Mouse (Mus musculus): ENCODE results near the gene Ccnt1. TPM values are rescaled to one million over a fixed set of nuclear protein-coding genes. Genes with fewer than 3 reads are reported as not detected.

The Ccnt1 gene
- polyA plus RNA-seq, 2 experiments from 2014 or later: 71.1 to 73.1 TPM

DNA sequence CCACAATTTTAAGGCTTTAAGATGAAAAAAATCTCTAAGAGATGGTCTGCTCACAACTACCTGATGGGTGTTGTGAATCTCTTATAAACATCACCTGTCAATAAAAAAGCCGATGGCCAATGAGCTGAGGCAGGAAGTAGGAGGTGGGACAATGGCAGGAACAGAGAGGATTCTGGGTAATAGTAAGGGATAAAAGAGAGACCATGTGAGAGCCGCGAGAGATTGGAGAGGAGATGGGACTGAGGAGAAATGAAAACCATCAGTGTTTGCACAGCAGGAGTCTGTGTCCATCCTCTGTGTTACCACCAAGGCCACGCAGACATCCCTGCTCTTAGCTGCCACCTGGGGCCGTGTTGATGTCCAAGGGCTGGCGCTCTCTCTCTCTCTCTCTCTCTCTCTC is 63.4 kb downstream of the Ccnt1 start:
- ATAC-seq: no peak

DNA sequence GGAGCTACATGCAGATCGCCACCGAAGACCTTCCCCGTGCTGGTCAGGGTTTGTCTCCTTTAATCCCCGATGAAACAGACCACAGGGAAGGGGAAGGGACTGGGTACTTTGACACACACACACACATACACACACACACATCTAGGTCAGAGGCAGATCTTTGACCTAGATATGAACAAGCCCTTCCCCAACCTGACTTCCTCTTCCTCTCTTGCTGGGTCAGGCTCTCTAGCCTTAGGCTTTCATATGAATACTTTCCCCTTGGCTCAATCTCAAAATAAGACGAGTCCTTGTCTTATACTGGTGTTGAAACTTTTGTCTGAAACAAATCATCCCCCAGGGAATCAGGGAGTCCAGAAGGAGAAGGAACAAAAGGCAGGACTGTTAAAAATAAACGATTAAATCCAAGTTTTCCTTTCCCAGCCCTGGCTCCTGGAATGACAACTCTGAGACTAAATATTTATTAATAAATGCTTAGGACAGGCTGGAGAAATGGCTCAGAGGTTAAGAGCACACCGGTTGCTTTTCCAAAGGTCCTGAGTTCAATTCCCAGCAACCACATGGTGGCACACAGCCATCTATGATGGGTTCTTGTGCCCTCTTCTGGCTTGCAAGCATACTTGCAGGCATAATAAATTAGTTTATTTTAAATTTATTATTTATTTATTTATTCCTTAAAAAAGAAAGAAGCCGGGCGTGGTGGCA is 64.3 kb downstream of the Ccnt1 start:
- peak; percentile 44 for ATAC-seq

DNA sequence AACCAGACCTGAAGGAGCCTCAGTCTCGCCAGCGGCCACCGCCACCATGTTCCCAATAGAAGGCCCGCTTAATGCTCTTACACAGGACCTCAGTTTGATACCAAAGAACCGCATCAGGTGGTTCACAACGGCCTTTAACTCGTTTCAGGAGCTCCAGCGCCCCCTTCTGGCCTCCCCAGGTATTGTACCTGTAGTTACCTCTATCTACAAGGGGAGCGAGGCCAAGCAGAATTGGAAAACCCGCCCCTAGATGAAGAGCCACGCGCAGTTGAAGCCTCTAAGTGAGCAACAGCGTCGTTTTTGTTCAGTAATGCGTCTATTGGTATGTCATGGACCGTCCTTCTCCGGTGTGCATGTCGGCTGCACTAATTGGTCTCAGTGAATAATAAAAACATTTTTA is 66.2 kb downstream of the Ccnt1 start:
- ATAC-seq: no peak

DNA sequence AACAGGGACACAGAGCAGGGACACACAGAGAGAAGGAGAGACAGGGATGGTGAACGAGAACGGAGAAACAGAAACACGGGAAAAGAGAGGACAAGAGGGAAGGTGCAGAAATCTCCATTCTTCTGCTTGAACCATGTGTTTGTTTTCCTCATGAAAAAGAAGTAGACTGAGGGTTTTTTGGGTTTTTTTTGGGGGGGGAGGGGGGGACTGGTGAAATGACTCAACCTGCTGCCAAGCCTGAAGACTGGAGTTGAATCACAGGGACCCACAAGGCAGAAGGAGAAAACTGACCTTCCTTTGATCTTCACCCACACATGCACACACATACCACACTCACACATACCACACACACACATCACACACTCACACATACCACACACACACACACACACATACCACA is 67.4 kb downstream of the Ccnt1 start:
- no peak for ATAC-seq

DNA sequence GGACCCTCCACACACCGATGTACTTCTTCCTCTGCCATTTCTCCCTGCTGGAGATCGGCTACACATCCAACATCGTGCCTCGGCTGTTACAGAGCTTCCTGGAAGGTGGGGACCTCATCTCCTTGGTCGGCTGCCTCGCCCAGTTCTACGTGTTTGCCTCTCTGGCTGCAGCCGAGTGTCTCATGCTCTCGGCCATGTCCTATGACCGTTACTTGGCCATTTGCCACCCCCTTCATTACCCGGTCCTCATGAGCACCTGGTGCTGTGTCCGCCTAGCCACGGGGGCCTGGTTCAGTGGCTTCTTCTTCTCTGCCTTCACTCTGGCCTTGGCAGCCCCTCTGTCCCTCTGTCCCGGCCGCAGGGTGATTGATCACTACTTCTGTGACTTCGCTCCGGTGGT is 73.1 kb downstream of the Ccnt1 start:
- ATAC-seq: no peak

DNA sequence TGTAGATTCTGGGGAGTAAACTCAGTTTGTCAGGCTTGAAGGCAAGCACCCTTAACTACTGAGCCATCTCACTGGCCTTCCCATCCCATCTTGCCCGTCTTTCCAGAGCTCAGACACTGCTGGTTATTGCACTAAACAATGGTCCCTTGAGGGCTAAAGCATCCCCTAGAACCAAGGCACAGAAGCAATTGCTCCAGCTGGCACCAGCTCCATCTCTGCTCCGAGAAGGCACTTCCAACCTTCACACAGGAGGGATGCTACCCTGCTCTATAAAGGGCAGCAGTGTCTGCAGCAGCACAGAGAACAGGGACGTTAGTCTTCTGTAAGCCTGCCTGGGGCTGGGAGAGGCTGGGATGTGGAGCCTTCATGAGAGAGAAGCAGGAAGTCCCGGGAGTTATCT is 78.6 kb downstream of the Ccnt1 start, which contains the start of gene Olfr279:
TSS of gene Olfr279 (plus strand) at position 301 of the 400 bp plus-strand sequence.
- no peak for ATAC-seq

DNA sequence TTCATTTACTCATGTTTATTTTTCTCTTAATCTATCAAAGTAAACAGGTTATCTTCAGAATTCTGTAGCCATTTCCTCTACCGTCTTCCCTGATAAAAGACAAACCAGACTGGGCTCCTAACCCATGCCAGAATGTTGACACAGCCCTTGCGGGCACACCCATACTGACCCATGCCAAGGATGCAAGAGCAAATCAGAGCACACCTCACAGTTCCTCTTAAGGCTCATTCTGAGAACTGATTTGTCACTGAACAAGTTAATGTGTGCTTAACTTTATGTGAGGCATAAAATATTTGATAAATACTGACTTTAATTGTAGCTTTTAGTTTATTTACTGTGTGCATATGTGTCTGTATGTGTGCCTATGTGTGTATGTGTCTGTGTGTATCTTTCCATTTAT is 79.4 kb downstream of the Ccnt1 start:
- no peak for ATAC-seq

Other genes starting within 250 kb of the Ccnt1 start
- gene Olfr284, start 229.9 kb downstream of the Ccnt1 start, polyA plus RNA-seq (2017; shearing (Covaris generic)): not detected
- gene Olfr283, start 190.0 kb downstream of the Ccnt1 start, polyA plus RNA-seq (2017; shearing (Covaris generic)): not detected
- gene Olfr282, start 139.7 kb downstream of the Ccnt1 start, polyA plus RNA-seq (2017; shearing (Covaris generic)): not detected
- not detected for gene Olfr281, start 118.3 kb downstream of the Ccnt1 start, polyA plus RNA-seq (2017; shearing (Covaris generic))
- gene OR5BS1P, start 101.0 kb downstream of the Ccnt1 start, polyA plus RNA-seq (2017; shearing (Covaris generic)): under 1 TPM in 1 of 2 experiments, not detected in 1; 0.07 TPM
- gene Lalba, start 88.2 kb downstream of the Ccnt1 start, polyA plus RNA-seq (2017; shearing (Covaris generic)): not detected
- gene Olfr279, start 78.5 kb downstream of the Ccnt1 start, polyA plus RNA-seq (2017; shearing (Covaris generic)): not detected
- gene Kansl2, start 36.7 kb downstream of the Ccnt1 start, polyA plus RNA-seq (2017; shearing (Covaris generic)): 10 to 100 TPM; 29.0 to 35.9 TPM
- gene 4930415O20Rik, start 81 bp upstream of the Ccnt1 start, polyA plus RNA-seq (2017; shearing (Covaris generic)): not detected
- gene Adcy6, start 39.2 kb upstream of the Ccnt1 start, polyA plus RNA-seq (2017; shearing (Covaris generic)): under 1 TPM; 0.36 to 0.56 TPM
- under 1 TPM in 1 of 2 experiments, not detected in 1; 0.19 TPM for gene Cacnb3, start 59.9 kb upstream of the Ccnt1 start, polyA plus RNA-seq (2017; shearing (Covaris generic))
- gene Ddx23, start 92.0 kb upstream of the Ccnt1 start, polyA plus RNA-seq (2017; shearing (Covaris generic)): 10 to 100 TPM; 22.8 to 27.3 TPM
- gene Rnd1, start 106.5 kb upstream of the Ccnt1 start, polyA plus RNA-seq (2017; shearing (Covaris generic)): 1 to 10 TPM in 1 of 2 experiments, under 1 TPM in 1; 0.50 to 1.5 TPM
- gene Ccdc65, start 137.3 kb upstream of the Ccnt1 start, polyA plus RNA-seq (2017; shearing (Covaris generic)): under 1 TPM in 1 of 2 experiments, not detected in 1; 0.62 TPM
- 1 to 10 TPM; 1.3 to 1.7 TPM for gene Fkbp11, start 157.3 kb upstream of the Ccnt1 start, polyA plus RNA-seq (2017; shearing (Covaris generic))
- 10 to 100 TPM; 29.9 to 46.7 TPM for gene Arf3, start 192.3 kb upstream of the Ccnt1 start, polyA plus RNA-seq (2017; shearing (Covaris generic))
- under 1 TPM in 1 of 2 experiments, not detected in 1; 0.22 TPM for gene Wnt10b, start 207.2 kb upstream of the Ccnt1 start, polyA plus RNA-seq (2017; shearing (Covaris generic))
- gene Wnt1, start 218.9 kb upstream of the Ccnt1 start, polyA plus RNA-seq (2017; shearing (Covaris generic)): not detected
- gene Ddn, start 238.6 kb upstream of the Ccnt1 start, polyA plus RNA-seq (2017; shearing (Covaris generic)): not detected